Mouse (Mus musculus) lung, postnatal 0 days (tissue): Measurements from ENCODE around the gene Mon2.

Experiments used
- CTCF ChIP-seq: IDR thresholded peaks from 2 replicates; pipeline ENCODE4 v1.5.1; 2016; ENCODE audit warnings: antibody characterized with exemption, mild to moderate bottlenecking
- EP300 ChIP-seq: IDR thresholded peaks from 2 replicates; pipeline ENCODE4 v1.6.1; 2016; ENCODE audit warnings: antibody characterized with exemption, mild to moderate bottlenecking, control low read depth

GRCm38 (mm10) chr10:123112787-123113168 is 36.5 kb upstream of the Mon2 start:
- no peak for TF ChIP-seq CTCF
- TF ChIP-seq EP300, result no peak
